Mouse (Mus musculus): ENCODE data around the gene Klhl26.

The Klhl26 gene

GRCm38 (mm10) chr8:70443326-70443725 is 33.4 kb downstream of the Klhl26 start:
- no peak for DNase-seq (ENCODE audit: low read depth)

GRCm38 (mm10) chr8:70441565-70441964 is 35.2 kb downstream of the Klhl26 start:
- DNase-seq (ENCODE audit: low read depth) = no peak

- DNase-seq (ENCODE audit: low read depth) = peak; percentile 48
Measured at GRCm38 (mm10) chr8:70440246-70440645, 36.5 kb downstream of the Klhl26 start.

GRCm38 (mm10) chr8:70439848-70440179 is 37.0 kb downstream of the Klhl26 start:
- no peak for DNase-seq (ENCODE audit: low read depth)

- peak; percentile 99 for DNase-seq (ENCODE audit: low read depth)
Measured at GRCm38 (mm10) chr8:70439055-70439847, 37.5 kb downstream of the Klhl26 start, which contains the start of gene Crtc1. Gene Crtc1, minus strand, starts transcription at chr8:70439579.

GRCm38 (mm10) chr8:70438423-70438822 is 38.3 kb downstream of the Klhl26 start:
- peak; percentile 23 for DNase-seq (ENCODE audit: low read depth)

- no peak for DNase-seq (ENCODE audit: low read depth)
Measured at GRCm38 (mm10) chr8:70435156-70435555, 41.6 kb downstream of the Klhl26 start.

- no peak for DNase-seq (ENCODE audit: low read depth)
Measured at GRCm38 (mm10) chr8:70432991-70433536, 43.7 kb downstream of the Klhl26 start.

GRCm38 (mm10) chr8:70431213-70431612 is 45.6 kb downstream of the Klhl26 start:
- DNase-seq (ENCODE audit: low read depth) = no peak

GRCm38 (mm10) chr8:70426300-70426907 is 50.4 kb downstream of the Klhl26 start:
- peak; percentile 20 for DNase-seq (ENCODE audit: low read depth)

GRCm38 (mm10) chr8:70422722-70423121 is 54.0 kb downstream of the Klhl26 start:
- DNase-seq (ENCODE audit: low read depth) = no peak

- DNase-seq (ENCODE audit: low read depth) = no peak
Measured at GRCm38 (mm10) chr8:70421349-70422104, 55.2 kb downstream of the Klhl26 start.

- no peak for DNase-seq (ENCODE audit: low read depth)
Measured at GRCm38 (mm10) chr8:70419879-70420643, 56.7 kb downstream of the Klhl26 start.

GRCm38 (mm10) chr8:70418954-70419353 is 57.8 kb downstream of the Klhl26 start:
- no peak for DNase-seq (ENCODE audit: low read depth)

- no peak for DNase-seq (ENCODE audit: low read depth)
Measured at GRCm38 (mm10) chr8:70417914-70418313, 58.9 kb downstream of the Klhl26 start.

- no peak for DNase-seq (ENCODE audit: low read depth)
Measured at GRCm38 (mm10) chr8:70416941-70417340, 59.8 kb downstream of the Klhl26 start.

- peak; percentile 48 for DNase-seq (ENCODE audit: low read depth)
Measured at GRCm38 (mm10) chr8:70415540-70416451, 61.0 kb downstream of the Klhl26 start.

GRCm38 (mm10) chr8:70414310-70414946 is 62.3 kb downstream of the Klhl26 start:
- DNase-seq (ENCODE audit: low read depth) = no peak

- no peak for DNase-seq (ENCODE audit: low read depth)
Measured at GRCm38 (mm10) chr8:70410281-70410680, 66.5 kb downstream of the Klhl26 start.

- no peak for DNase-seq (ENCODE audit: low read depth)
Measured at GRCm38 (mm10) chr8:70409455-70409871, 67.3 kb downstream of the Klhl26 start.
